Mouse (Mus musculus) lung, postnatal 14 days (tissue): ENCODE results near the gene Tram2.

Experiments
- DNase-seq: peaks from one replicate; pipeline ENCODE4 v3.0.0; 2021

Tram2 gene

GRCm38 (mm10) chr1:21079217-21079773 lies at the start of gene Tram2:
TSS of gene Tram2 (minus strand) at chr1:21079229.
- DNase-seq, result peak; percentile 99

GRCm38 (mm10) chr1:21124713-21125336 lies 45.8 kb upstream of the Tram2 start:
- DNase-seq, result no peak

GRCm38 (mm10) chr1:21103784-21104183 lies 24.8 kb upstream of the Tram2 start:
- no peak for DNase-seq

- peak; percentile 80 for DNase-seq
These were observed 22.4 kb upstream of the Tram2 start for GRCm38 (mm10) chr1:21101221-21102006.

GRCm38 (mm10) chr1:21100726-21101125 lies 21.7 kb upstream of the Tram2 start:
- no peak for DNase-seq

GRCm38 (mm10) chr1:21097001-21097989 lies 18.3 kb upstream of the Tram2 start:
- DNase-seq, result no peak

GRCm38 (mm10) chr1:21094644-21095215 lies 15.7 kb upstream of the Tram2 start:
- no peak for DNase-seq

GRCm38 (mm10) chr1:21089661-21090117 lies 10.7 kb upstream of the Tram2 start:
- no peak for DNase-seq

GRCm38 (mm10) chr1:21086291-21086690 lies 7.3 kb upstream of the Tram2 start:
- no peak for DNase-seq

GRCm38 (mm10) chr1:21084661-21085060 lies 5.6 kb upstream of the Tram2 start:
- no peak for DNase-seq

- DNase-seq, result no peak
These were observed 1.3 kb upstream of the Tram2 start for GRCm38 (mm10) chr1:21080362-21080761.

GRCm38 (mm10) chr1:21078481-21079214 lies 381 bp downstream of the Tram2 start:
- peak; percentile 29 for DNase-seq

- no peak for DNase-seq
These were observed 1.4 kb downstream of the Tram2 start for GRCm38 (mm10) chr1:21077619-21078018.

GRCm38 (mm10) chr1:21077191-21077590 lies 1.8 kb downstream of the Tram2 start:
- DNase-seq, result no peak

- DNase-seq, result no peak
These were observed 3.0 kb downstream of the Tram2 start for GRCm38 (mm10) chr1:21075986-21076495.

GRCm38 (mm10) chr1:21074231-21074630 lies 4.8 kb downstream of the Tram2 start:
- DNase-seq, result no peak

GRCm38 (mm10) chr1:21072875-21073444 lies 6.1 kb downstream of the Tram2 start:
- DNase-seq, result no peak

- no peak for DNase-seq
These were observed 8.4 kb downstream of the Tram2 start for GRCm38 (mm10) chr1:21070658-21071057.

GRCm38 (mm10) chr1:21069830-21070522 lies 9.1 kb downstream of the Tram2 start:
- DNase-seq, result no peak

- DNase-seq, result no peak
These were observed 10.5 kb downstream of the Tram2 start for GRCm38 (mm10) chr1:21068491-21068890.
